Mouse (Mus musculus) hematopoietic stem cell, adult 5-6 weeks (primary cell): ENCODE measurements at regions not wholly inside any gene's neighbourhood (a gene's known extent, or its start where the extent isn't known, plus 50 kb on each side); places are given as distances from the start of the nearest gene placed in this dataset.
A peak's percentile ranks its signal among the peaks of the same experiment; 100 is the strongest.
"Not testable (repeated sequence)": the region's sequence is repeated elsewhere in the genome, so short reads cannot be mapped to it uniquely, and the experiment has no call there.

Experiments
- ATAC-seq, 2 experiments: fragments of 125-278 bp in 1 of 2; replicated peaks in 1 of 2; 2 replicates each; pipeline ENCODE4 v1.8.0; 2016 to 2017; ENCODE audit warnings: inconsistent platforms in 2 of 2, mild to moderate bottlenecking in 2 of 2, moderate number of reproducible peaks in 2 of 2, low read depth in 1 of 2, moderate TSS enrichment in 1 of 2; ENCODE audit not compliant: low FRiP score in 2 of 2, poor library complexity in 2 of 2, severe bottlenecking in 2 of 2, insufficient read depth in 1 of 2, low TSS enrichment in 1 of 2

GRCm38 (mm10) chr17:15253271-15253670 lies 123.4 kb downstream of the Dll1 start:
- ATAC-seq, result no peak

- no peak for ATAC-seq
Observed at GRCm38 (mm10) chr17:15252187-15252586, 124.5 kb downstream of the Dll1 start.

GRCm38 (mm10) chr17:15251641-15252040 lies 125.0 kb downstream of the Dll1 start:
- ATAC-seq, result no peak

GRCm38 (mm10) chr17:15248417-15248791 lies 128.3 kb downstream of the Dll1 start:
- ATAC-seq, result no peak

GRCm38 (mm10) chr17:15247546-15248416 lies 128.9 kb downstream of the Dll1 start:
- no peak for ATAC-seq

- no peak for ATAC-seq
Observed at GRCm38 (mm10) chr17:15242976-15243635, 133.6 kb downstream of the Dll1 start.

GRCm38 (mm10) chr17:15242356-15242755 lies 134.3 kb downstream of the Dll1 start:
- ATAC-seq, result no peak

GRCm38 (mm10) chr17:15241491-15241890 lies 135.2 kb downstream of the Dll1 start:
- ATAC-seq, result no peak

- not testable (repeated sequence) for ATAC-seq
Observed at GRCm38 (mm10) chr17:15240641-15241040, 136.0 kb downstream of the Dll1 start.

- no peak for ATAC-seq
Observed at GRCm38 (mm10) chr17:15240011-15240410, 136.7 kb downstream of the Dll1 start.

- ATAC-seq, result no peak
Observed at GRCm38 (mm10) chr17:15235041-15235440, 141.6 kb downstream of the Dll1 start.

GRCm38 (mm10) chr17:15231175-15231574 lies 145.5 kb downstream of the Dll1 start:
- ATAC-seq, result no peak

- 0 out of 4 replicates have a peak, but pooled peaks of 1 of the 2 experiments have one; percentile 19 for ATAC-seq
Observed at GRCm38 (mm10) chr17:15229159-15229558, 147.5 kb downstream of the Dll1 start.

GRCm38 (mm10) chr17:15228077-15228476 lies 148.6 kb downstream of the Dll1 start:
- no peak for ATAC-seq

GRCm38 (mm10) chr17:15223826-15224225 lies 152.8 kb downstream of the Dll1 start:
- ATAC-seq, result no peak

GRCm38 (mm10) chr17:15222923-15223322 lies 153.7 kb downstream of the Dll1 start:
- ATAC-seq, result no peak

- no peak for ATAC-seq
Observed at GRCm38 (mm10) chr17:15214157-15214685, 162.5 kb downstream of the Dll1 start.

GRCm38 (mm10) chr17:15208808-15209173 lies 167.5 kb upstream of the Gm3448 start:
- ATAC-seq, result no peak
